Mouse (Mus musculus): ENCODE measurements around the gene Dcakd.
A peak's percentile ranks its signal among the peaks of the same experiment; 100 is the strongest.

The Dcakd gene

GRCm38 (mm10) chr11:103006286-103007000, 21.7 kb downstream of the Dcakd start:
- DNase-seq (ENCODE audit: low read depth in 2 of 2, low spot score in 2 of 2): no peak

- DNase-seq (ENCODE audit: low read depth in 2 of 2, low spot score in 2 of 2): no peak
Observed at GRCm38 (mm10) chr11:103005254-103005981, 22.7 kb downstream of the Dcakd start.

GRCm38 (mm10) chr11:103004852-103005251, 23.3 kb downstream of the Dcakd start:
- no peak for DNase-seq (ENCODE audit: low read depth in 2 of 2, low spot score in 2 of 2)

GRCm38 (mm10) chr11:103003210-103003609, 24.9 kb downstream of the Dcakd start:
- no peak for DNase-seq (ENCODE audit: low read depth in 2 of 2, low spot score in 2 of 2)

- DNase-seq (ENCODE audit: low read depth in 2 of 2, low spot score in 2 of 2): no peak
Observed at GRCm38 (mm10) chr11:103001063-103001462, 27.1 kb downstream of the Dcakd start.

GRCm38 (mm10) chr11:103000111-103000510, 28.0 kb downstream of the Dcakd start:
- no peak for DNase-seq (ENCODE audit: low read depth in 2 of 2, low spot score in 2 of 2)

GRCm38 (mm10) chr11:102999317-102999970, 28.7 kb downstream of the Dcakd start:
- no peak for DNase-seq (ENCODE audit: low read depth in 2 of 2, low spot score in 2 of 2)

GRCm38 (mm10) chr11:102998577-102999316, 29.4 kb downstream of the Dcakd start:
- DNase-seq (ENCODE audit: low read depth in 2 of 2, low spot score in 2 of 2): no peak

GRCm38 (mm10) chr11:102998254-102998576, 29.9 kb downstream of the Dcakd start:
- no peak for DNase-seq (ENCODE audit: low read depth in 2 of 2, low spot score in 2 of 2)

GRCm38 (mm10) chr11:102996991-102997770, 31.0 kb downstream of the Dcakd start:
- DNase-seq (ENCODE audit: low read depth in 2 of 2, low spot score in 2 of 2): no peak

GRCm38 (mm10) chr11:102996385-102996784, 31.7 kb downstream of the Dcakd start:
- no peak for DNase-seq (ENCODE audit: low read depth in 2 of 2, low spot score in 2 of 2)

GRCm38 (mm10) chr11:102994952-102995351, 33.2 kb downstream of the Dcakd start:
- DNase-seq (ENCODE audit: low read depth in 2 of 2, low spot score in 2 of 2): no peak

- no peak for DNase-seq (ENCODE audit: low read depth in 2 of 2, low spot score in 2 of 2)
Observed at GRCm38 (mm10) chr11:102993420-102994029, 34.6 kb downstream of the Dcakd start.

GRCm38 (mm10) chr11:102992940-102993339, 35.2 kb downstream of the Dcakd start:
- DNase-seq (ENCODE audit: low read depth in 2 of 2, low spot score in 2 of 2): peak; percentile 44 to 51

GRCm38 (mm10) chr11:102991681-102992080, 36.5 kb downstream of the Dcakd start:
- no peak for DNase-seq (ENCODE audit: low read depth in 2 of 2, low spot score in 2 of 2)

- no peak for DNase-seq (ENCODE audit: low read depth in 2 of 2, low spot score in 2 of 2)
Observed at GRCm38 (mm10) chr11:102990152-102990663, 37.9 kb downstream of the Dcakd start.

GRCm38 (mm10) chr11:102989641-102990151, 38.4 kb downstream of the Dcakd start:
- DNase-seq (ENCODE audit: low read depth in 2 of 2, low spot score in 2 of 2): no peak

- DNase-seq (ENCODE audit: low read depth in 2 of 2, low spot score in 2 of 2): no peak
Observed at GRCm38 (mm10) chr11:102985160-102985559, 43.0 kb downstream of the Dcakd start.

- DNase-seq (ENCODE audit: low read depth in 2 of 2, low spot score in 2 of 2): no peak
Observed at GRCm38 (mm10) chr11:102984615-102985014, 43.5 kb downstream of the Dcakd start.

GRCm38 (mm10) chr11:102984086-102984485, 44.0 kb downstream of the Dcakd start:
- DNase-seq (ENCODE audit: low read depth in 2 of 2, low spot score in 2 of 2): no peak
